Mouse (Mus musculus): ENCODE measurements around the gene Tap2.

Gene Tap2

GRCm38 (mm10) chr17:34193468-34193867, 9.9 kb upstream of the Tap2 start:
- CTCF ChIA-PET, result no interaction called here

GRCm38 (mm10) chr17:34194723-34195122, 8.6 kb upstream of the Tap2 start:
- CTCF ChIA-PET, result interaction anchor here (0.9 kb wide), 1 partner anchor 25 kb away, joined by 4 read pairs; no protein-coding TSS in a partner anchor

GRCm38 (mm10) chr17:34196491-34196890, 6.8 kb upstream of the Tap2 start:
- CTCF ChIA-PET, result interaction anchor here (0.6 to 1.2 kb wide), 2 partner anchors 10 to 970 kb away, joined by 3 to 8 read pairs; partner anchors contain the start of gene Tap1

GRCm38 (mm10) chr17:34196941-34197894, 6.1 kb upstream of the Tap2 start, which contains the start of gene Psmb8:
Psmb8 (plus strand) TSS chr17:34197721.
- CTCF ChIA-PET, result interaction anchor here (0.6 to 1.0 kb wide), 2 partner anchors 13 to 969 kb away, joined by 7 to 8 read pairs; no protein-coding TSS in a partner anchor

- CTCF ChIA-PET, result interaction anchor here (1.0 kb wide), 1 partner anchor 13 kb away, joined by 7 read pairs; no protein-coding TSS in a partner anchor
Measured at GRCm38 (mm10) chr17:34197904-34198520, 5.3 kb upstream of the Tap2 start.

GRCm38 (mm10) chr17:34198521-34198912, 4.8 kb upstream of the Tap2 start:
- CTCF ChIA-PET, result interaction anchor here (1.0 kb wide), 2 partner anchors 14 to 36 kb away, joined by 7 to 14 read pairs; no protein-coding TSS in a partner anchor

GRCm38 (mm10) chr17:34199050-34199619, 4.2 kb upstream of the Tap2 start:
- CTCF ChIA-PET, result interaction anchor here (0.8 to 1.0 kb wide), 3 partner anchors 12 to 96 kb away, joined by 3 to 14 read pairs (median 4); no protein-coding TSS in a partner anchor

- CTCF ChIA-PET, result interaction anchor here (0.8 to 1.3 kb wide), 2 partner anchors 11 to 14 kb away, joined by 3 read pairs; no protein-coding TSS in a partner anchor
Measured at GRCm38 (mm10) chr17:34200047-34200446, 3.3 kb upstream of the Tap2 start.

- CTCF ChIA-PET, result interaction anchor here (0.8 to 1.3 kb wide), 3 partner anchors 15 to 125 kb away, joined by 3 read pairs; no protein-coding TSS in a partner anchor
Measured at GRCm38 (mm10) chr17:34200772-34201505, 2.4 kb upstream of the Tap2 start.

GRCm38 (mm10) chr17:34201506-34202055, 1.7 kb upstream of the Tap2 start:
- CTCF ChIA-PET, result interaction anchor here (1.0 to 1.3 kb wide), 2 partner anchors 15 to 125 kb away, joined by 3 read pairs; no protein-coding TSS in a partner anchor

- CTCF ChIA-PET, result interaction anchor here (0.6 kb wide), 1 partner anchor 12 kb away, joined by 7 read pairs; no protein-coding TSS in a partner anchor
Measured at GRCm38 (mm10) chr17:34202760-34203442, 426 bp upstream of the Tap2 start.

GRCm38 (mm10) chr17:34204303-34205010, 1.1 kb downstream of the Tap2 start:
- CTCF ChIA-PET, result interaction anchor here (1.0 to 2.2 kb wide), 2 partner anchors 18 to 34 kb away, joined by 3 to 12 read pairs; no protein-coding TSS in a partner anchor

GRCm38 (mm10) chr17:34205021-34205745, 1.9 kb downstream of the Tap2 start:
- CTCF ChIA-PET, result interaction anchor here (1.0 to 2.2 kb wide), 2 partner anchors 19 to 35 kb away, joined by 3 to 12 read pairs; no protein-coding TSS in a partner anchor

- CTCF ChIA-PET, result interaction anchor here (2.2 kb wide), 1 partner anchor 36 kb away, joined by 12 read pairs; no protein-coding TSS in a partner anchor
Measured at GRCm38 (mm10) chr17:34205746-34206176, 2.4 kb downstream of the Tap2 start.

GRCm38 (mm10) chr17:34206731-34207130, 3.4 kb downstream of the Tap2 start:
- CTCF ChIA-PET, result interaction anchor here (0.6 to 0.7 kb wide), 2 partner anchors 66 to 108 kb away, joined by 5 to 6 read pairs; no protein-coding TSS in a partner anchor

GRCm38 (mm10) chr17:34207456-34207855, 4.1 kb downstream of the Tap2 start:
- CTCF ChIA-PET, result interaction anchor here (0.6 to 0.7 kb wide), 2 partner anchors 66 to 108 kb away, joined by 5 to 6 read pairs; no protein-coding TSS in a partner anchor

- CTCF ChIA-PET, result interaction anchor here (0.6 kb wide), 1 partner anchor 390 kb away, joined by 4 read pairs; the partner anchor contains the start of gene Ager
Measured at GRCm38 (mm10) chr17:34207866-34208265, 4.5 kb downstream of the Tap2 start.

- CTCF ChIA-PET, result interaction anchor here (0.6 kb wide), 1 partner anchor 389 kb away, joined by 4 read pairs; the partner anchor contains the start of gene Ager
Measured at GRCm38 (mm10) chr17:34208421-34208820, 5.1 kb downstream of the Tap2 start.

Data from spleen, embryonic (tissue).